Mouse (Mus musculus) forelimb bud, embryonic 11.5 days (tissue): ENCODE results near the gene Spdye4a.

Source experiments
- DNase-seq: peaks from one replicate; pipeline ENCODE4 v3.0.0-alpha.2; 2012; ENCODE audit warnings: low read depth, low spot score

Spdye4a gene

GRCm38 (mm10) chr5:143226790-143227189, at the start of gene Spdye4a:
Gene Spdye4a, minus strand, starts transcription at chr5:143226890.
- no peak for DNase-seq

GRCm38 (mm10) chr5:143275761-143276160, 49.1 kb upstream of the Spdye4a start:
- no peak for DNase-seq

- DNase-seq = no peak
Measured at GRCm38 (mm10) chr5:143272540-143273330, 46.0 kb upstream of the Spdye4a start.

GRCm38 (mm10) chr5:143272108-143272507, 45.4 kb upstream of the Spdye4a start:
- no peak for DNase-seq

- no peak for DNase-seq
Measured at GRCm38 (mm10) chr5:143271642-143272041, 45.0 kb upstream of the Spdye4a start.

GRCm38 (mm10) chr5:143270151-143270519, 43.4 kb upstream of the Spdye4a start:
- no peak for DNase-seq

GRCm38 (mm10) chr5:143269363-143270150, 42.9 kb upstream of the Spdye4a start, which contains the start of gene Zfp316:
Gene Zfp316, minus strand, starts transcription at chr5:143270022.
- peak; percentile 34 for DNase-seq

- no peak for DNase-seq
Measured at GRCm38 (mm10) chr5:143268985-143269362, 42.3 kb upstream of the Spdye4a start.

GRCm38 (mm10) chr5:143266794-143267193, 40.1 kb upstream of the Spdye4a start:
- DNase-seq = no peak

- DNase-seq = no peak
Measured at GRCm38 (mm10) chr5:143265409-143265808, 38.7 kb upstream of the Spdye4a start.

GRCm38 (mm10) chr5:143264689-143265088, 38.0 kb upstream of the Spdye4a start:
- no peak for DNase-seq

GRCm38 (mm10) chr5:143261636-143262035, 34.9 kb upstream of the Spdye4a start:
- DNase-seq = no peak

GRCm38 (mm10) chr5:143255802-143256201, 29.1 kb upstream of the Spdye4a start:
- DNase-seq = no peak

- no peak for DNase-seq
Measured at GRCm38 (mm10) chr5:143255131-143255519, 28.4 kb upstream of the Spdye4a start.

GRCm38 (mm10) chr5:143254487-143255130, 27.9 kb upstream of the Spdye4a start:
- DNase-seq = no peak

GRCm38 (mm10) chr5:143253881-143254486, 27.3 kb upstream of the Spdye4a start:
- DNase-seq = peak; percentile 29

- no peak for DNase-seq
Measured at GRCm38 (mm10) chr5:143253186-143253880, 26.6 kb upstream of the Spdye4a start.

GRCm38 (mm10) chr5:143252791-143253185, 26.1 kb upstream of the Spdye4a start:
- no peak for DNase-seq

- DNase-seq = no peak
Measured at GRCm38 (mm10) chr5:143252039-143252438, 25.3 kb upstream of the Spdye4a start.

- DNase-seq = no peak
Measured at GRCm38 (mm10) chr5:143244926-143245325, 18.2 kb upstream of the Spdye4a start.

GRCm38 (mm10) chr5:143236036-143236435, 9.3 kb upstream of the Spdye4a start:
- DNase-seq = no peak
